Mouse (Mus musculus) right cerebral cortex, adult 18-20 months (tissue): ENCODE results near the gene Zxdc.

Experiments used
- DNase-seq: peaks from one replicate; pipeline ENCODE4 v3.0.0; 2022; ENCODE audit warnings: mixed read lengths

Zxdc gene

GRCm38 (mm10) chr6:90368976-90369724 is at the start of gene Zxdc:
Zxdc (plus strand) TSS chr6:90369492.
- DNase-seq, result peak; percentile 100

- DNase-seq, result no peak
These were observed 48.9 kb upstream of the Zxdc start for GRCm38 (mm10) chr6:90320429-90320828.

GRCm38 (mm10) chr6:90321811-90322210 is 47.5 kb upstream of the Zxdc start:
- DNase-seq, result no peak

GRCm38 (mm10) chr6:90324026-90324425 is 45.3 kb upstream of the Zxdc start:
- no peak for DNase-seq

- no peak for DNase-seq
These were observed 44.8 kb upstream of the Zxdc start for GRCm38 (mm10) chr6:90324463-90324862.

- DNase-seq, result no peak
These were observed 44.3 kb upstream of the Zxdc start, which contains the start of gene Chst13 for GRCm38 (mm10) chr6:90324991-90325390. Chst13 (minus strand) TSS chr6:90325185.

GRCm38 (mm10) chr6:90327670-90328069 is 41.6 kb upstream of the Zxdc start:
- DNase-seq, result peak; percentile 18

- DNase-seq, result peak; percentile 45
These were observed 39.3 kb upstream of the Zxdc start for GRCm38 (mm10) chr6:90329953-90330352.

- DNase-seq, result no peak
These were observed 36.5 kb upstream of the Zxdc start, which contains the start of gene Uroc1 for GRCm38 (mm10) chr6:90332561-90333425. Uroc1 (plus strand) TSS chr6:90333284.

- no peak for DNase-seq
These were observed 35.0 kb upstream of the Zxdc start for GRCm38 (mm10) chr6:90334244-90334643.

GRCm38 (mm10) chr6:90342343-90342742 is 26.9 kb upstream of the Zxdc start:
- no peak for DNase-seq

- no peak for DNase-seq
These were observed 22.1 kb upstream of the Zxdc start for GRCm38 (mm10) chr6:90347183-90347582.

GRCm38 (mm10) chr6:90348500-90348899 is 20.8 kb upstream of the Zxdc start:
- DNase-seq, result no peak

GRCm38 (mm10) chr6:90350011-90350410 is 19.3 kb upstream of the Zxdc start:
- DNase-seq, result no peak

GRCm38 (mm10) chr6:90358142-90358541 is 11.2 kb upstream of the Zxdc start:
- no peak for DNase-seq

GRCm38 (mm10) chr6:90359445-90359844 is 9.8 kb upstream of the Zxdc start:
- DNase-seq, result no peak

- DNase-seq, result no peak
These were observed 9.1 kb upstream of the Zxdc start for GRCm38 (mm10) chr6:90360024-90360781.

GRCm38 (mm10) chr6:90360922-90361614 is 8.2 kb upstream of the Zxdc start:
- DNase-seq, result no peak

- no peak for DNase-seq
These were observed 6.0 kb upstream of the Zxdc start for GRCm38 (mm10) chr6:90363301-90363700.

- DNase-seq, result peak; percentile 42
These were observed 647 bp downstream of the Zxdc start for GRCm38 (mm10) chr6:90369725-90370553.

- DNase-seq, result no peak
These were observed 5.4 kb downstream of the Zxdc start for GRCm38 (mm10) chr6:90374647-90375046.
